Mouse (Mus musculus): ENCODE measurements around the gene Myh14. TPM values are rescaled to one million over a fixed set of nuclear protein-coding genes. Genes with fewer than 3 reads are reported as not detected.

Gene Myh14
- polyA plus RNA-seq, 1 experiment from 2014 or later, result 1.3 TPM

DNA sequence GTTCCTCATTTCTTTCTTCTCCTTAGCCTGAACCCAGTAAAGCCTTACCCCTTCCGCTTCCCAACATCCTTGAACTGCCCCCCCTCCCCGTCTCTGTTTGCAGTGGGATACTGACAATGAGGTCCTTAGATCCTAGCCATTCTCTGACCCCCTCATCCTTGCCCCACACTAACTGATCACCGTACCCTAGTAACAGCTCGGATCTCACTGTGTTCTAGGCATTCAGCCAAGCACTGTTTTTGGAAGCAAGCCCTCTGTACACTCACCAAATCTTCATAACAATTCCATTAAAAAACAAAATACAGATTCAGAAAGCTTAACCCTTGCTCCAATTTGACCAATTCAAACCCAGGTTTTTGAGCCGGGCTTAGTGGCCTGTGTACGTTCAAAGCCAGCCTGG, 76.4 kb downstream of the Myh14 start:
- DNase-seq (ENCODE audit: low spot score, missing footprints) (no peak), ATAC-seq (ENCODE audit: low FRiP score) (no peak)
- H3K4me2 ChIP-seq, result peak overlapping the region; percentile 41
- no peaks in the 10 kb centered on the region for H3K36me3 ChIP-seq (ENCODE audit: control insufficient read depth, insufficient read depth, low read length)
- no peaks in the 10 kb centered on the region for H3K9me3 ChIP-seq (ENCODE audit: control insufficient read depth, low read length)
- peaks cover 28% of the 10 kb centered on the region for H3K27me3 ChIP-seq (ENCODE audit: control insufficient read depth, insufficient read depth, low read length)
- no peak overlapping the region for H3K4me3 ChIP-seq (ENCODE audit: low read depth, low read length)
- peak overlapping the region; percentile 35; the same call in 1 of the 2 replicates for H3K27ac ChIP-seq (ENCODE audit: low read depth, low read length)
- WGBS, result 68% methylated on average over 6 of the region's 6 CpGs
- H3K4me1 ChIP-seq (ENCODE audit: control insufficient read depth, insufficient read depth, low read length), result peaks cover 30% of the 10 kb centered on the region
- H3K9ac ChIP-seq (ENCODE audit: low read length), result peak overlapping the region; percentile 27; the same call in 1 of the 2 replicates

DNA sequence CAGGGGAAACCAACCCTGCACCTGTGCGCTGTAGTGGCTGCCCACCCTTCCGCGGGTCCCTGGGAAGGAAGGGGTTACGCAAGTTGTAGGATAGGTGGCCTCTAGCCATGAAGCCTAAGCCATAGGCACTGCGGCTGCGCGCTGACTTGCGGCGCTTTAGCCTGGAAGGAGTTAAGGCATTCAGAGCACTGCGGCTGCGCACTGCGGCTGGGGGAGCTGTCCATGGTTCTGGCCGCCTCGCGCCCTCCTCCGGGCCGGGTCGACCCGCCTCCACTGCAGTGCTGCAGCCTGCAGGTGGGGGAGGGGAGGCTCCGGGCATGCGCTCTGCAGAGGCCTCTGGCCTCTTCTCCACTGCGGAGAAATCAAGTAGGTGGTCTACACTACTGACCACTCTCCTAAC, 76.9 kb downstream of the Myh14 start:
- DNase-seq (ENCODE audit: low spot score, missing footprints) (peak; percentile 100), ATAC-seq (ENCODE audit: low FRiP score) (peak; percentile 73)
- H3K9me3 ChIP-seq (ENCODE audit: control insufficient read depth, low read length), result no peaks in the 10 kb centered on the region
- peak overlapping the region; percentile 41 for H3K4me2 ChIP-seq
- H3K4me1 ChIP-seq (ENCODE audit: control insufficient read depth, insufficient read depth, low read length), result peaks cover 30% of the 10 kb centered on the region
- H3K4me3 ChIP-seq (ENCODE audit: low read depth, low read length), result no peak overlapping the region
- peaks cover 28% of the 10 kb centered on the region for H3K27me3 ChIP-seq (ENCODE audit: control insufficient read depth, insufficient read depth, low read length)
- WGBS, result 0% methylated on average over 22 of the region's 22 CpGs
- H3K36me3 ChIP-seq (ENCODE audit: control insufficient read depth, insufficient read depth, low read length), result no peaks in the 10 kb centered on the region
- peak overlapping the region; percentile 35; the same call in 1 of the 2 replicates for H3K27ac ChIP-seq (ENCODE audit: low read depth, low read length)
- peak overlapping the region; percentile 27; the same call in 1 of the 2 replicates for H3K9ac ChIP-seq (ENCODE audit: low read length)

DNA sequence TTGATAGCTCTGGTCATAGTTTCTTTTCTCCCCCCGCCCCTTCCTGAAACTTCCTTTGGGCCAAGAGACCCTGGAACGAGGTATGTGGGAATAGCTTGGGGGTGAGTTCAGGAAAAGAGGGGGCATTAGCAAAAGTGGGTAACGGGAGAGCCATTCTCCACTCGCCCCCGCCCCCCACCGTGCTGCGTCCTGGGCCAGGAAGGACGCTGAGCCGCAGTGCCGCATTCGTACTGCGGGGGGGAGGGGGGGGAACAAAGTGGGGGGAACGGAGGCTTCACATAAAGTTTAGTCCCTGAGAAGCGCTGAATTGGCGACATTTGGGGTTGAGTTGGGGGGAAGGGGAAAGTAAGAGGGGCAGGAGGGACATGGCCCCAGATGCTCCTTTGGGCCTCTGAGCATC, 77.6 kb downstream of the Myh14 start:
- peaks cover 37% of the 10 kb centered on the region for H3K4me1 ChIP-seq (ENCODE audit: control insufficient read depth, insufficient read depth, low read length)
- no peak overlapping the region for H3K9ac ChIP-seq (ENCODE audit: low read length)
- ATAC-seq (ENCODE audit: low FRiP score), result no peak
- peaks cover 35% of the 10 kb centered on the region for H3K27me3 ChIP-seq (ENCODE audit: control insufficient read depth, insufficient read depth, low read length)
- H3K4me3 ChIP-seq (ENCODE audit: low read depth, low read length), result no peak overlapping the region
- no peaks in the 10 kb centered on the region for H3K36me3 ChIP-seq (ENCODE audit: control insufficient read depth, insufficient read depth, low read length)
- no peak for DNase-seq (ENCODE audit: low spot score, missing footprints)
- H3K4me2 ChIP-seq, result peak overlapping the region; percentile 41; the same call in 1 of the 2 replicates
- H3K27ac ChIP-seq (ENCODE audit: low read depth, low read length), result no peak overlapping the region
- no peaks in the 10 kb centered on the region for H3K9me3 ChIP-seq (ENCODE audit: control insufficient read depth, low read length)
- WGBS, result 4% methylated on average over 15 of the region's 15 CpGs

DNA sequence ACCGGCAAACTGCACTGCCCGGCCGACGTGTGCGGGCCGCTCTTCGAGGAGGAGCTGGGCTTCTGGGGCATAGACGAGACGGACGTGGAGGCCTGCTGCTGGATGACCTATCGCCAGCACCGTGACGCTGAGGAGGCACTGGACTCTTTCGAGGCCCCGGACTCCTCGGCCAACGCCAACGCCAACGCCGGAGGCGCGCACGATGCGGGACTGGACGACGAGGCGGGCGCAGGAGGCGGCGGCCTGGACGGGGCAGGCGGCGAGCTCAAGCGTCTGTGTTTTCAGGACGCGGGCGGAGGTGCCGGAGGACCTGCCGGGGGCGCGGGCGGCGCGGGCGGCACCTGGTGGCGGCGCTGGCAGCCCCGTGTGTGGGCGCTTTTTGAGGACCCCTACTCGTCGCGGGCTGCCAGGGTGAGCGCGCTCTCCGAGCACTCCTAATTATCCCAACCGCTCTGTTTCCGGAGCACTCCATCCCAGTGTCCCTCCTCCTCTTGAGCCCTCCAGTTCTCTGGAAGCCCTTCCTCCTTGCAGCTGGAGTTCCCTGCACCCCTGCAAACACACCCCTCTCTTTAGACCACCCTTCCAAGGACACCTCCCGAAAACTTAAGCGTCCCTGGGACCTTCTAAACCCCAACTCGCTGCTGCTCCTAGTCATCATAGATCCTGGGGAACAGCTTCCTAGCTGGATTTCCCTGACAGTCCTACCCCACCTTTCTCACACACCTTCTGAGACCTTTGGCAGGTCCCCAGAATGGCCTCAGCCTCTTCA, 79.1 kb downstream of the Myh14 start:
- peak; percentile 94 for DNase-seq (ENCODE audit: low spot score, missing footprints)
- Histone ChIP-seq H3K27me3 (ENCODE audit: control insufficient read depth, insufficient read depth, low read length) (peaks cover 44% of the 10 kb centered on the region), H3K4me3 (ENCODE audit: low read depth, low read length) (peak overlapping the region; percentile 61), H3K36me3 (ENCODE audit: control insufficient read depth, insufficient read depth, low read length) (no peaks in the 10 kb centered on the region), H3K27ac (ENCODE audit: low read depth, low read length) (no peak overlapping the region), H3K9ac (ENCODE audit: low read length) (peak overlapping the region; percentile 54), H3K9me3 (ENCODE audit: control insufficient read depth, low read length) (no peaks in the 10 kb centered on the region), H3K4me2 (peak overlapping the region; percentile 99), H3K4me1 (ENCODE audit: control insufficient read depth, insufficient read depth, low read length) (peaks cover 44% of the 10 kb centered on the region)
- WGBS, result under 1% methylated on average over 60 of the region's 60 CpGs
- no peak for ATAC-seq (ENCODE audit: low FRiP score)

DNA sequence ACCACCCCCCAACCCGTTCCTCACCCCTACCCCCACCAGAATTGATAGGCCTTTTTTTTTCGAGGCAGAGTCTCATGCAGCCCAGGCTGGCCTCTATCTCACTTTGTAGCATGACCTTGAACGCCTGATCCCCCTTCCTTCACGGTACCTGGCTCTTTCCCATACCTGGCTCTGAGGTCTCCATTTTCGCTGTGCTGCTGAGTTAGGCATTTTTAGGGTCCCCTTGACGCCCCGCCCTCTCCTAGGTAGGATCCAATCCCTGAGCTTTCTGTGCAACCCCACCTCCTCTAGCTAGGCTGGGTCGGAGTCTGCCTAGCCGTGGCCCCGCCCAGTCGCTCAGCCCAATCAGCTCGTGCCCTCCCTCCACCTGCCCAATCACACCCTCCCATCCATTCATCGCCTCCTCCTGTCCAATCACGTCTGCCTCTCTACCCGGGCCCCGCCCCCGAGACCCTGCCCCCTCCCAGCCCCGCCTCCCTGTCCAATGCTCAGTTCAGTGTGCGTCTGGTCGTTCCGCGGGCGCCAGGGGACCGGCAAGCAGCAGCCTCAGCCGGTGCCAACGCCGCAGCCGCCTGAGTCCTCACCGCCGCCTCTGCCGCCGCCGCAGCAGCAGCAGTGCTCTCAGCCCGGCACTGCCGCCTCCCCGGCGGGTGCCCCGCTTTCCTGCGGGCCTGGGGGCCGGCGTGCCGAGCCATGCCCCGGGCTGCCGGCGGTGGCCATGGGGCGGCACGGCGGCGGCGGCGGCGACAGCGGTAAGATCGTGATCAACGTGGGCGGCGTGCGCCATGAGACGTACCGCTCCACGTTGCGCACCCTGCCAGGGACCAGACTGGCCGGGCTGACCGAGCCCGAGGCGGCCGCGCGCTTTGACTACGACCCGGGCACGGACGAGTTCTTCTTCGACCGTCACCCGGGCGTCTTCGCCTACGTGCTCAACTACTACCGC, 80.0 kb downstream of the Myh14 start, which contains the start of gene Kcnc3:
Gene Kcnc3 (plus strand): TSS at position 263 of the 946 bp plus-strand sequence.
- DNase-seq (ENCODE audit: low spot score, missing footprints) (peak; percentile 97), ATAC-seq (ENCODE audit: low FRiP score) (peak; percentile 89)
- Histone ChIP-seq H3K4me3 (ENCODE audit: low read depth, low read length) (peak within 1 kb of the TSS; percentile 61), H3K9me3 (ENCODE audit: control insufficient read depth, low read length) (no peaks in the 10 kb centered on the region), H3K27me3 (ENCODE audit: control insufficient read depth, insufficient read depth, low read length) (peaks cover 44% of the 10 kb centered on the region), H3K27ac (ENCODE audit: low read depth, low read length) (no peak within 1 kb of the TSS; the same call in 1 of the 2 replicates), H3K4me1 (ENCODE audit: control insufficient read depth, insufficient read depth, low read length) (peaks cover 44% of the 10 kb centered on the region), H3K9ac (ENCODE audit: low read length) (peak within 1 kb of the TSS; percentile 54), H3K4me2 (peak within 1 kb of the TSS; percentile 99), H3K36me3 (ENCODE audit: control insufficient read depth, insufficient read depth, low read length) (no peaks in the 10 kb centered on the region)
- under 1% methylated on average over 80 of the region's 80 CpGs for WGBS

DNA sequence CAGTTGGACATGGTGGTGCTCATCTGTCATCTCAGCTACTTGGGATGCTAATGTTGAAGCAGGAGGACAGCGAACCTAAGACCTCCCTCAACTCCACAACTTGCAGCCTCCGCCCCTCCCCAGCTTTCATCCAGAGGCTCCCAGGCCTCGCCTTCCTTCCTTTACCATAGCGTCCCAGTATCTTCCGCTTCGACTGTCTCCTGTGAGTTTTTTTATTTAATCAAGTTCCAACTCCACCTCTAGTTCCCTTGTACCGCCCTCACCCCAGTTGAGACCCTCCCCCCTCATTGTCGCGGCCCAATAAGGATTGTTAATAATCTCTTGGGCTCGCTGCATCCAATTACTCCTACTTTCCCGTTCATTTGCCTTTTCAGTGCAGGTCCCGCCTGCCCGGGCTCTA, 80.7 kb downstream of the Myh14 start:
- no peaks in the 10 kb centered on the region for H3K36me3 ChIP-seq (ENCODE audit: control insufficient read depth, insufficient read depth, low read length)
- peak overlapping the region; percentile 99 for H3K4me2 ChIP-seq
- 2% methylated on average over 13 of the region's 13 CpGs for WGBS
- H3K9me3 ChIP-seq (ENCODE audit: control insufficient read depth, low read length), result no peaks in the 10 kb centered on the region
- ATAC-seq (ENCODE audit: low FRiP score), result no peak
- H3K27me3 ChIP-seq (ENCODE audit: control insufficient read depth, insufficient read depth, low read length), result peaks cover 44% of the 10 kb centered on the region
- peaks cover 44% of the 10 kb centered on the region for H3K4me1 ChIP-seq (ENCODE audit: control insufficient read depth, insufficient read depth, low read length)
- DNase-seq (ENCODE audit: low spot score, missing footprints), result no peak
- H3K27ac ChIP-seq (ENCODE audit: low read depth, low read length), result no peak overlapping the region
- peak overlapping the region; percentile 61 for H3K4me3 ChIP-seq (ENCODE audit: low read depth, low read length)
- no peak overlapping the region for H3K9ac ChIP-seq (ENCODE audit: low read length)

DNA sequence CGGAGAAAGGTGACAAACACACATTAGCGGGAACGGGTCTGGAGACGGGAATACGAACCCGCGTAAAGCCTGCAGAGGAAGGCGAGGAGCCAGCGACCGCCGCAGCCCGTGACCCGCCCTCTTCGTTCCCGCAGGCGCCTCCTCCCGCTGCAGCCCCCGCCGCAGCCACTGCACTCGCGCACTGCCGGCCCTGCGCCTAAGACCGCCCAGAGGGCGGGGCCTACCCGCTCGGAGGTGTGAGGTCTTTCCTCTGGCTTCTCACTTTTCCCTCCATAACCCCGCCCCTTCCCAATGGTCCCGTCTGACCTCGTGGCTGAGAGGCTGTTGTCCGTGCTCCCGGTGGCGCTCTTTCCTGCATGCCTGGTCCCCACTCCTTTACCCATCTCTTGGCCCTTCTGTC, 81.5 kb downstream of the Myh14 start:
- DNase-seq (ENCODE audit: low spot score, missing footprints) (peak; percentile 98), ATAC-seq (ENCODE audit: low FRiP score) (peak; percentile 43)
- H3K36me3 ChIP-seq (ENCODE audit: control insufficient read depth, insufficient read depth, low read length), result no peaks in the 10 kb centered on the region
- H3K4me3 ChIP-seq (ENCODE audit: low read depth, low read length), result peak overlapping the region; percentile 22
- peaks cover 44% of the 10 kb centered on the region for H3K27me3 ChIP-seq (ENCODE audit: control insufficient read depth, insufficient read depth, low read length)
- H3K9ac ChIP-seq (ENCODE audit: low read length), result peak overlapping the region; percentile 37; the same call in 1 of the 2 replicates
- H3K4me1 ChIP-seq (ENCODE audit: control insufficient read depth, insufficient read depth, low read length), result peaks cover 43% of the 10 kb centered on the region
- H3K4me2 ChIP-seq, result peak overlapping the region; percentile 99
- WGBS, result 0% methylated on average over 33 of the region's 33 CpGs
- H3K9me3 ChIP-seq (ENCODE audit: control insufficient read depth, low read length), result no peaks in the 10 kb centered on the region
- no peak overlapping the region for H3K27ac ChIP-seq (ENCODE audit: low read depth, low read length)

DNA sequence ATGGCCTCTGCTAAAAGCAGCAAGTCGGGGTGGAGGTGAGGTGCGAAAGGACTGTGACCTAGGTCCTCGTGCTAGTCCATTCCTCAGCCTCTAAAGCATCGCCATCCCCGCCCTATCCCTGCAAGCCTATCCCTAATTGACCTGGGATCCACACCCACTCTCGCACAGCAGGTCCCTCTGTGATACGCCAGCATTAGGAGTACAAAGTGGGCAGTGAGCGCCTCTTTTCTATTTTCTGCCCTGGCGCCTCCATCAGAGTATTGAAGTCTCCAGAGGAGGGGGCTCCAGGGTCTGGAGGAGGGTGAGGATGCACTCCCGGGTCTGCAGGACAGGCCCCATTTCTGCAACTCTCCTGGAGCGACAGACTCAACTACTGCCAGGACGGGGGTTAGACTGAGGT, 82.3 kb downstream of the Myh14 start:
- DNase-seq (ENCODE audit: low spot score, missing footprints) (peak; percentile 77), ATAC-seq (ENCODE audit: low FRiP score) (no peak)
- Histone ChIP-seq H3K27ac (ENCODE audit: low read depth, low read length) (no peak overlapping the region), H3K36me3 (ENCODE audit: control insufficient read depth, insufficient read depth, low read length) (no peaks in the 10 kb centered on the region), H3K9me3 (ENCODE audit: control insufficient read depth, low read length) (no peaks in the 10 kb centered on the region), H3K4me2 (peak overlapping the region; percentile 99), H3K4me3 (ENCODE audit: low read depth, low read length) (peak overlapping the region; percentile 22), H3K4me1 (ENCODE audit: control insufficient read depth, insufficient read depth, low read length) (peaks cover 35% of the 10 kb centered on the region), H3K27me3 (ENCODE audit: control insufficient read depth, insufficient read depth, low read length) (peaks cover 43% of the 10 kb centered on the region), H3K9ac (ENCODE audit: low read length) (peak overlapping the region; percentile 37)
- 13% methylated on average over 12 of the region's 12 CpGs for WGBS
